Mouse (Mus musculus): ENCODE data around the gene 4930432M17Rik.

The 4930432M17Rik gene

DNA sequence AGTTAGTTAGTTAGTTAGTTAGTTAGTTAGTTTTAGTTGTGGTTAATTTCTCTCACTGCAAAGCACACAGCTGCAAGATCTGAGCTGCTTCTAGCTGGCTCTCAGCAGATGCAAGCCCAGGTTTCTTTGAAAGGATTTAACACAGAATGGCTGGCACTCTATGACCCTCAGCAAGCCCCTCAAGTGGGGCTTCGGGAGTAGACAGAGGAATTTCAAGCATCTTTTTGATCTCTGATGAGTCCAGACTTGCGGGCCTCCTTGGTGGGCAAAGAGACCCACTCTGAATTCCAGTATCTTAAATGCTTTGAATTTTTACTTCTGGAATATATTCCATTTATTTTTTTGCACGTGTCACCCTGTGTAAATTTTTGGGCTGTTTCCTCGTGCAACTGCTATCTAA is 8.4 kb downstream of the 4930432M17Rik start:
- no peak for DNase-seq

DNA sequence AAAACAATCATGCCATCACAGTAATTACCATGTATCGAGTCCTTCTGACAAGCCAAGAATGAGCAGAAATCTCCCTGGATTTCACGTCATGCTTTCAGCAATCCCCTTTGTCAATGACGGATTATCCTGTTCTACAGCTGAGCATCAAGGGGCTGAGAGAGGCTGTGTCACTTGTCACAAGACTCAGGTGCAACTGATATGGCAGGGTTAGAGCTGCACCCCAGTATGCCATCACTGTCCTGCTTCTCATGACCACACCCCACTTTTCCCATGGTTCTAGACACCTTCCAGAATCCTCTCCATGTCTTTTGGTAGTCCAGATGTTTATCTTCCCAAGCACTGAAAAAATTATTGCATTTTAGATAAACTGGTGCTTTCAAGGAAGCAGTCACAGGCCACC is 8.9 kb downstream of the 4930432M17Rik start:
- no peak for DNase-seq

DNA sequence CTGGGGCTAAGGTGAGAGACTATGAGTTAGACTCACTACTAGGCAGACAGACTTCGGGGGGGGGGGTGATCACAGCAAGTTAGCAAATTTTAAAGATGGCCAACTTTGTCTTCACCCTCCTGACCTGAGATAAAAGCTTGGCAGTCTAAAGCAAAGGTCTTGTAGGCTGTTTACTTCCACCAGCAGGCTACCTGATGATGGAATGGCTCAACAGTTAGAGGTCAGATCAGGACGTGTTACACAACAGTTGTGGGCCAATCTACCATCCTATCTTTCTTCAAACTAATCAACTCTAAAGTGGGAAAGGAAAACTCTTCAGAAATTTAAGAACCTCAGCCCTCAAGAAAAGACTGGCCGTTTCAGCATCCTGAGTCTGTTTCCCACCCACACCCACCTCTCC is 9.6 kb downstream of the 4930432M17Rik start:
- DNase-seq = no peak

DNA sequence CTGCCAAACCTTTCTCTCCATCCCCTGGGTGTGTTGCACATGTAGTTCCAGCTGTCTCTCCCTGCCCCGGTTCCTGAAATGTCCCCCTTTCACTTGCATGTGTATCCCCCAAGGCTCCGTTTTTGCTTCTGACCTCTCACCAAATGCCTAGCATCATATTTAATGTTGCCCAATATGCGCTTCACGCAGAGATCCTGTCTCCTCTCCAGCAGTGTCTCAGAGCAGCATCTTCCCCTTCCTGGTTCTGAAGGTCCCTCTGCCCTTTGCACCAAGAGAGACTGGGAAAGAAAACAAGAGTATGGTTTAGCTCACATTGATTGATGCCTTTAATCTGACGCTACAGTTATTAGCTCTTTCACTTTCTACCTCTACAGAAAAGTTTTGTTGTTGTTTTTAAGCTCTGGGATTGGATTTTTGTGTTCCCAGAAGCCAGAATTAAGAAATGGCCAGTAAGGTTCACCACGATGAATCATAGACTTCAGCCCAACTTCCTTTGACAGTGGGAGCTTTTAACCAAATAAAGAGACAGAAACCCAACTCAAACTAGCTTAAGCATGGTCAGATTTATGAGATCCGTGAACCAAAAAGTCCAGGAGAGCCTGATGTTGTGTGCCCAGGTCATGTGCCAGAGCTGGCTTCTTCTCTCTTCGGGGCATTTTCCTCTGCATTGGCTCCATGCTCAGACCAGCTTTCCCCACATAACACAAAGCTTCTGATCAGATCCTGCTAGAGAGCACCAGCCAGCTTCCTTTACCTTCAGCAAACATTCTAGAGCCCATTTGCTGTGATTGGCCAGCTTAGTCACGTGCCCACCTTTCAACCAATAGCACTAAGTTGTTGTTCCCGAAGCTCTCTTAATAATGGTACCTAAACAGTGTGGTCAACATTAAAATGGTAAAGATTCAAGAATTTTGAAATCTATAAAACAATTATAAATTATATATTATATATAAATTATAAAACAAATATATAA is 12.2 kb downstream of the 4930432M17Rik start:
- DNase-seq = no peak

DNA sequence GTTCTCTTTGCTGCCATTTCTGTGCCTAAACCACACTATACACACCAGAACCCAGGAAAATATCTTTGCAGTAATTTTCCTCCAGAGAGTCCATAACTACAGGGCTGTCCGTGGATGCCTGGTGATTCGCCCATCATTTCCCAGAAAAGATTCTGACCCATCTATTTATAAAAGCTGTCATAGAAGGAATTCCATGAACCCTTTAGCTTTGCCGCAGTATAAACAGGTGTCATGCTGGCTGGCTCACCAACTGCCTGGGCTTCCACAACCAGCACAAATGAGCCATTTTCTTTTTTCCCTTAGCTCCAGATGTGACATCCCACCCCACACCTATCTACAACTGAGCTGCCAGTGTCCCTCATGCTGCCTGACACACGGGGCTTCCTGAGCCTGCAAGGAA is 14.0 kb downstream of the 4930432M17Rik start:
- DNase-seq = no peak

DNA sequence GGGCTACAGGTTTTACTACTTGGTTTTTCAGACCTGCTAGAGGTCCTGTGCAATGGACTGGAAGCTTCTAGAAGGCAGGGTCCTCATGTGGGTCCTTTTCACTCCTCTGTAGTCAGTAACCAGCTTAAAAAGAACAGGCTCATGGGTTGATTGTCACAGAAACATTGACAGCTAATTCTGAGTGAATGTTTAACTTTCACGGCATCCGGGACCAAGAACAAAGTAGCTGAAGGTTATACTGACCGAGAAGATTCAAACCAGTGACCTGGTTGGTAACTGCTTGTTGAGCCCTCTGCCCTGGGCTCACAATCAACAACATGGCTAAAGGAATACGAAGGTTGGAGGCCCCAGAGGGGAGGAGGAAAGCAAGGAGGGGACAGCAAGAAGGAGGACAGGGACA is 14.4 kb downstream of the 4930432M17Rik start:
- DNase-seq = no peak

DNA sequence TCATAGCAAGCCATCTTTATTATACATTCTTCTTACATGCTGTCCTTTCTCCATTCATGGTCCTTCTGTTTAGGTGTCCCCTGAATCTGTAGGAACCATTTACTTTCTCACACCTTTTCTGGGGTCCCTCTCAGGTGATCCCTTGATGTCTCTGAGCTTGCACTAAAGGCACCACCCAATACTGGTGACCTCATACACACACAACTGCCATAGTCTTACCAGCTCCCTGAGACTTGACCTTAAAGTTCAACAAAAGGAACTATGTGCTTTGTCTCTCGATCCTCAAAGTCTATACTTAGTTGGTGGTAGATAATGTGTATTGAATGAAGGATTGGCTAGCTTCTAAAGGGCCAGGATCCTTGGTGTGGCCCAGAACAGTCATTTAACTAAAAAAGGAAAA is 15.4 kb downstream of the 4930432M17Rik start:
- no peak for DNase-seq

DNA sequence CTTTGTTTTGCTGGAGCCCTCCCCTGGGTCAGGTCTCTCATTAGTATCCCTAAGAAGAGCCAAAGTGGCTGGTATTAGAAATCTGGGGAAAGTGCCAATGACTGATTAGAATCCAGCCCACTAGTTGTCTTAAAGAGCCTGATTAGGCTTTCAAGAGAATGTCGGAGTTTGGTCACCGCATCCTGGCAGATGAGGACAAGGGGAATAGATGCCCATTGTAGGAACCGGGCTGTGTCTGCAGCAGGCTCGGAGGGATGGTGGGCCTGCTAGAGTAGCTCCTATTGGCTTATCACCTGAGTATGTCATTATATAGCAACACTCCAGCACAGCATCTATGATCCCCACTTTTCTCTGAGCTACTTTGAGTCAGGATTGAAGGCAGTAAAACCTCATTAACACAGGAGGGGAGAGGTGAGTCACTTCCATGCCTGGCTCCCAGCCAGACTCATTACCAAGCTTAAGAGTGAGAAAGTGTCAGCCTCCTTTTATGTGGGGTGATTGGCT is 15.9 kb downstream of the 4930432M17Rik start:
- no peak for DNase-seq

DNA sequence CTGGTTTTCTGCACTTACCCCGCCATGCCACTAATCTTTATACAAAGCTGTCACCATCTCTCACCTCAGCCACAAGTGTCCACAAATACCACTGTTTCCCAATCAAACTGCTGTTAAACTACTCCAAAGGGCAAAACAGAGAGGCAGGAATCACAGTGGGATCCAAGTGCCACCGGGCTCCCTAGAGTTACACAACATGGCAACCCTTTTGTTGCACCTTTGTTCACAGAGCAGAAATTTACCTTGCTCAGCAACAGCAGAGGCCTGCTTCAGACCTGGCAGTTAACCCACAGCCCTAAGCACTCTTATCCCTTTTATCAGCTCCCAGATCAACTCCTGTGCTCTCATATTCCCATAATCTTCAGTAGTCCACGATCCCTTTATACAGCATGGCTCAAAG is 17.2 kb downstream of the 4930432M17Rik start:
- no peak for DNase-seq

DNA sequence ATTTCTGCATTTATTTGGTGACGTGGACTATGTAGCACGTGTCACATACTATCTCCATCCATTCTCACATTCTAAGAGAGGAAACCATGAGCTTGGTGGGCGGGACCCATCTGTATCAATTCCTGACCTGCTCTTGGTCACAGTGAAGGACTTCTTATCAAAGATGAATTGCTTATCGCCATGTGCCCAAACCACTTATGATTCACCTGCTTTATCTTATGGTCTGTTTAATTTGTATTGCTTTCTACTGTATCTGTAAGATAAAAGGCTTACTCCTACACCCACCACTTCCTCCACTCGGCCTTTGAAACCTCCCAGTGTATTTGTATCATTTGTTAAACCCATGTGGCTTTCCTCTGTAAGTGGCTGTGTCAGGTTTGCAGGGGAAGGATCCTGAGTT is 18.5 kb downstream of the 4930432M17Rik start:
- DNase-seq = no peak

DNA sequence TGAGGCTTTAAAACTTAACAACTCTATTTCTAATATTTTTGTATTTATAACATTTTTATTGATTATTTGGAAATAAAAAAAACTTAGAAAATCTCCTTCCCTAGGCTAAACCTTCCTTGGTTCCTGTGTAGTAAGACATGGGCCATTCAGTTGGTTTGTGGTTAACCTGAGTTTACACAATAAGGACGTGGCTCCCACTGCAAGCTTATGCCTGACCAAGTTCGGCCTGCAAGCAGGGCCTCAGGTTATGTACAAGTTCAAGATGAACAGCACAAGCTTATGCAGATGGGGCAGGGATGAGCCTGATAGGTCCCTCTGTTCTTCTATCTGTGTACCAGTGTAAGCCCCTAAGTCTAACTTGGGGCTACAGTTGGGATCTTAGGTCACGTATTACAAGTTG is 19.1 kb downstream of the 4930432M17Rik start:
- DNase-seq = no peak

DNA sequence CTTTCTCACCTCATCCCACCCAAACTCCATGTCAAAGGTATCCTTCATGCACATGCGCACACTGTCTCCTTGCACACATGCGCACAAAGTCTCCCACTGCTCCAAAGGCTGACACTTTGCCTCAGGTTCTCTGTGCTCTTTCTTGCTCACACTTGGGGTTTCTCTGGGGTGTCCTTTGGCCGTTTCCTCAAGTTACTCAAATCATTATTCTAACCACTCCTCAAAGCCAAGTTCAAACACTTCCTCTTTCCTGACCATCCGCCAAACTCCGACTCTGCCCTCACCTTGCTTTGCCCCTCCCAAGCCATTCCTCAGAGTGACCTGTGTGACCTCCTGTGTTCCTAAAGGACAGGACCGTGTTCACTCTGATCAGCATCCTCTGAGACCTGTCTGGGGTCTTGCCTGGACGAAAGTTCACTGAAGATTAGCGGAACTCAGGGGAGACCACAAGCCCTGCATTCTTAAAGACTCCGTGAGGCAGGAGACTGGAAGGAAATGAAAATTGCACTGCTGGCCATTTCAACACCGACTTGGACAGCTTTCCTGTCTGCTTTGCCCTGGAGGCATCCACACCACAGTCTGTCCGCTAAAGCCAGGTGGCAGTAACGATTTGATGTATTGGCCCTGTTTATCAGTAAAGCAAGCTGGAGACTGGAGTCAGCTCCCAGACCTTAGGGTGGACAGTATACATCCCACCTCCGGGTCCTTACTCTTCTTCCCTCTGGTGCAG is 22.6 kb downstream of the 4930432M17Rik start:
- DNase-seq = no peak

DNA sequence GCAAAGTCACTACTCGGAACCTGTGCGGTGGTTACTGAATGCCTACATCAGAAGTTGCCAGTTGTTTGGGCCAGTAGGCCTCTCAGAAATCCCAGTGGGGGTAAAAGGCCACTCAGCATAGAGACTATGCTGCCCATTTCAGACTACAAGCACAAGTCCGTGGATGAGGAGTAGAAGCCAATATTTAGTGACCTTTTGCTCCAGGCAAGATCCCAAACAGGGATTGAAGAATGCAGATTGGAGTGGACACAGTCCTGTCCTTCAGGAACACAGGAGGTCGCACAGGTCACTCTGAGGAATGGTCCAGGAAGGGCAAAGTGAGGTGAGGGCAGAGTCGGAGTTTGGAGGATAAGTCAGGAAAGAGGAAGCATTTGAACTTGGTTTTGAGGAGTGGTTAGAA is 23.2 kb downstream of the 4930432M17Rik start:
- DNase-seq = no peak

DNA sequence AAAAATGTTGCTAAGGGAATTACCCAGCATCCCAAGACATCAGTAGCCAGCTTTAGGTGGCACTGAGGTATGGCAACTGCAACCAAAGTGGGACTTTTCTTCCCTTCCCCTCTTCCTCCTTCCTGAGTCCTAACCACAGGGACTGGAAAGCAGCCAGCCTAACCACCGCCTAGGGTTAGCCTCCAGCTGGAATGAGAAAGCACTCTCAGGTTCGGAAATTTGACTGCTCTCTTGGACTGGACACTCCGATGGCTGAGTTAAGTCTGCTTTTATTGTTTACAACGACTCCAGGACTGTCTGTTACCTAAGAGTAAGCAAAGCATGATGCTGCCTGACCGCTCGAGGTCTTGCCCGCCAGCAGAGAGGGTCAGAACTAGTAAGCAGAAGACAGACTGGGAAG is 26.6 kb downstream of the 4930432M17Rik start:
- DNase-seq = no peak

DNA sequence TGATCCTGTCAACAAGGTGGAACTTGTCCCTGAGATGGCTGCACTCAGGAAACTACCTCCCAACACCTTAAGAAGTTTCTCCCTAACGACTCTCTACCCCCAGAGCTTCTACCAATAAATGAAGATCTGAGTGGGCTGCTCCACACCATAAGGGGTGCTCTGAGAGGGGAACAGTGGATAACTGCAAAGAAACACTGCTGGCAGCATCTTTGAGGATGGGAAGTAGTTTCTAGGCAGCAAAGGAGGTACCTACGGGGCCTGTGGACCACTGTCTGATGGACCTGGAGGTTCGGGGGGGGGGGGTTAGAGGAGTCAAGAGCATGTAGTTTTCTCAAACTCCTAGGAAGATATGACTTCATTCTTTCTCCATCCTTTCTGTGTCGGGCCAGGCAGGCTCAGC is 28.8 kb downstream of the 4930432M17Rik start:
- DNase-seq = no peak

DNA sequence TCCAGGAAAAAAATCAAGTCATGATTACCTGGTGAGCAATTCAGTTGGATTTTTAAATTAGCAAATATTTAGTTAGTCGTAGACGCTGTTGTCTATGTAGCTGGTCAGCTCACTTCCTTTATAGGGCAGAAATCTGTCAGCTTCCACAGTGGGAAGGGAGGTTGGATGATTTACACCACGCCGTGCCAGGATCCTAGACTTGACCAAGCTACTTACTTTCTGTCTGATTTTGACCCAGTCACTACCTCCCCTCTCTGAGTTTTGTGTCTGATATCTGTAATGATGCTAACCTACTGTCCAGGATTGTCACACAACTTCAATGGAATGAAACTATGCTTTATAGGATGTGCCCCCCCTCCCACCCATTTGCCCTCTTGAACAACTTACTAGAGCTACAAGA is 29.3 kb downstream of the 4930432M17Rik start:
- DNase-seq = no peak

DNA sequence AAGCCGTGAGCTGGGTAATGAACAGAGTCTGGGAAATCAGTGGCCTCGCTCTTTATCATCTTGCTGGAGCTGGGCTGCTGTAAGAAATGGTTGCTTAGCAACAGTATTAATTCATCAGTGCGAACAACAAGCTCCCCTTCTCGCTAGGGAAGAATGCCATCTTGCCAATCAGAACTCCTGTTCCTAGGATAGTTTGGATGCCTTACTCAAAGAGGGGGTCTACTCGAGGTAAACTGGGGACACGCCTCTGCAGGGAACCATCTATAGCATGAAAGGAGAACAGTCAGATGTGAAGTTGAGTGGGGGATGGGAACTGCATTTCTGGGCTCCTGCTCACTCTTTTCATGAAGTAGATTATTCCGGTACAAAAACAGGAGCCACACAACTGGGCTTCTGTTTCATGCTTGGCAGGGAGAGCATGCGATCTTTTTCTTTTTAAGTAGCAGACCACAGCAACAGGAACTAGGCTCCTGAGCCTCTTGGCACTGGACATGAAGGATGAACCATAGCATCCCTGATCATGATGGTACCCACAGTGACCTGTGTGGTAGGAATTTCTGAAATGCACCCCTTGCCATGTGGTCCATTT is 29.9 kb downstream of the 4930432M17Rik start:
- no peak for DNase-seq

DNA sequence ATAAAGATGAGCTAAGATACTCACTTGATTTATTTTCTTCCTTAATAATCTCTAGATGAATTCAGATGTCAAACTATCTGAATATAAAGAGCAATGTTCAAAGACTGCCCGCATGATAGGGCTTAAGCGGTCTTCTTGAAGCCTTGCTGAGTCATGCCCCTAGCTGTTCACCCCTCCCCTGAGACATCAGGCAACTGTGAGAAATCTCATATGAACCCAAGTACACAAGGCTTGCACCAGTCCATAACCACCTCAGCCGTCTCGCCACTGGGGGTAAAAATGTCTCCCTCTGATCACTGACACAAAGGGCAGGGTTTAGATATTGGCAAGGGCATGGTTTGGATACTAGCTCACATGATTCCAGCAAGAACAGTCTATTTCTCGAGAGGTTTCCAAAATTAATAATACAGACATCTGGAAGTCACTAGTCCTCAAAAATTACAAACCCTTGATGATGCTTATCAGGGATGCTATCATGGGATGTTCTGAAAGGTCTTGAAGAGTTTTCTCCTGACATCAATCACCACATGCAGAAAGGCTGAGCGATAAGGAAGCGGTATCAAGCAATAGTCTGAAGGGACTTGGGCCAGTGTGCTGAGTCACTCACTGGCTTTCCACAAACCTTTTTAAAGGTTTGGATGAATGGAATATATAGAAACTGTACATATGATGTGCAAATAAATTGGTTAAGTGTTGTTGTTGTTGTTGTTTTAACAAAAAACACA is 32.8 kb downstream of the 4930432M17Rik start:
- DNase-seq = no peak

DNA sequence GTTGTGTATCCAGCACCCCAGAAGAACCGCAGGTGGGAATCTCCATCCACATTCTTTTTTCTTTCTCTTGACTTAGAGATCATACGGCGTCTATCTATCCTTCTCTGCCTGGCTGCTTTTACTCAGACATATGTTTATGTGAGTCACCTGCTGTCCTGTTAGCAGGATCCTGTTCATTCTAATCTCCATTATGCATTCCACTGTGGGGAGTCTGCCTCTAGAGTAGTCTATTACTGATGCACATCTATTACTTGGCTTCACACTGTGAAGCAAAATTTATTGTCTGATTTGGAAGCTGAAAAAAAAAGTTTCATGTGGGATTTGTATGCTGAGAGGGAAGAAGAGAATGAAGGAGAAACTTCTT is 33.3 kb downstream of the 4930432M17Rik start:
- no peak for DNase-seq

DNA sequence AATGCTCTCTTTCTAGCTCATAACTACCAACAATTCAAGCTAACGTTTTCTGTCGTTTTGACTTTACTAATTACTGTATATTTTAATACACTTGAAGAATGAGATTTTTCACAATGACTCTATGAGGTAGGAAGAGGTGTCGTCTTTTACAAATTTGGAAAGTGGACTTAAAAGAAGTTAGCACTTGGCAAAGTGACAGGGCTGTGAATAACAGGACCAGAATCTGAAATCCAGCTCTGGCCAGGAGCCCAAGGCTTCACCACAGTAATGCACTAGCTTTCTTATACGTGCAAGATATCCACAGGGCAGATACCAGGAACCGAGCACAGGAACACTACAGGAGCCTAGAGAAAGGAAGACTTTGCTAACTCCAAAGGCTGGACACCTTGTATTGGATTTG is 35.5 kb downstream of the 4930432M17Rik start:
- DNase-seq = no peak

DNA sequence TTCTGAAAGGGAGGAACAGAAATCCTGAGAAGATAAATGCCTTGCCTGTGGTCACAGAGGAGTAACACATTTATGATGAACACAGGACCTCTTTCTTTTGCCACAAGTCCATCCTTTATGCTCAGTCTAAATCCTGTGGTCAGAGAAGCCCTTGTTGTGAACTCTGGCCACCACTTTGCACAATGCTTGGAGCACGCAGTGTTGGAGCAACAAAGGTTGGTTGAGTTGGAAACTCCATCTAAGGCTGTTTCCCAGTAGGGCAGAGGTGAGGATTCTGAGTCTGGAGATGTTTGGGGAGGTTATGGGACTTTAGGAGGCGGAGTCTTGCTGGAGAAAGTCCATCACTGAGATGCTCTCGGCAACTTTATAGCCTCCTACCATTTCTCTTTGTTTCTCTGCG is 36.5 kb downstream of the 4930432M17Rik start:
- DNase-seq = no peak

DNA sequence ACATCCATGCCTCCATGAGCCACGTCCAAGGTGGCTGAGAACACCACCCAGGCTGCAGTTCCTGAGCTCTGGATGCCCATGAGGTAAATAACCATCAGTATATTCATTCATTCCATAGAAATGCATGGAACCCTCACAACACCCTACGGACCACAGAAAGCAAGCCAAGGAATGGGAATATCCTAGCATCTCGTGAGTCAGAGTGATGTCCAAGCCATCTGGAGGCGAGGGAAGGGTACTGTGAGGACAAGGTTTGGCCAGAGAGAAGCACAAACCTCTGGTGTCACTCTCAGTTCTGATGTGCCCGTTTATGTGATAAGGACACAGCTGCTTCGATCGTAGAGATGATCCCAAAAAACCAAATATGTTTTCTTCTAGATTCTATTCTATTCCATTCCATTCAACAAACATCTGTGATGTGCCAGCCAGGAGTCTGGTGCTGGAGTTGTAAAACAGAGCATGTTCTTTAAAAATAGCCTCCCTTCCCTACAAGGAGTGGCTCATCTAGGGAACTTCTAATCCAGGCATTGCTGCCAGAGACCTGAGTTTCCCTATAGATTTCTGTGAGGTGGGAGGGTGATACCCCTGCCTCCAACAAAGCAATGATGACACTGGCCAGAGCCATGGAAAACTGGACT is 40.5 kb downstream of the 4930432M17Rik start:
- DNase-seq = no peak
